Mouse (Mus musculus) liver, adult 2 months (tissue): ENCODE data around the gene Popdc3. TPM values are rescaled to one million over a fixed set of nuclear protein-coding genes. Genes with fewer than 3 reads are reported as not detected.

Experiments
- DNase-seq: peaks from one replicate; pipeline ENCODE4 v3.0.0-alpha.2; 2011; ENCODE audit warnings: low read depth, low spot score; ENCODE audit errors: extremely low read depth
- H3K27ac ChIP-seq: fragments of 200-500 bp; replicated peaks from 2 replicates; pipeline ENCODE4 v1.5.1; 2012; ENCODE audit warnings: low read depth, mild to moderate bottlenecking, control low read depth, inconsistent platforms, low read length; ENCODE audit not compliant: insufficient read depth
- H3K27me3 ChIP-seq: fragments of 200-500 bp; 2 replicates; pipeline ENCODE4 v1.6.1; 2012; ENCODE audit warnings: mild to moderate bottlenecking, moderate library complexity, low read length, inconsistent platforms; ENCODE audit not compliant: control insufficient read depth, insufficient read depth
- H3K36me3 ChIP-seq: fragments of 200-500 bp; 2 replicates; pipeline ENCODE4 v1.6.1; 2012; ENCODE audit warnings: low read length, inconsistent platforms; ENCODE audit not compliant: control insufficient read depth, insufficient read depth
- H3K4me1 ChIP-seq: fragments of 200-500 bp; 2 replicates; pipeline ENCODE4 v1.6.1; 2011; ENCODE audit warnings: low read length; ENCODE audit not compliant: control insufficient read depth, insufficient read depth
- H3K4me3 ChIP-seq: fragments of 200-500 bp; 2 replicates; pipeline ENCODE4 v1.5.1; 2011; ENCODE audit warnings: low read depth, mild to moderate bottlenecking, control low read depth, low read length, moderate library complexity; ENCODE audit not compliant: insufficient read depth
- H3K79me2 ChIP-seq: fragments of 200-500 bp; 2 replicates; pipeline ENCODE4 v1.6.1; 2012; ENCODE audit warnings: inconsistent platforms, mild to moderate bottlenecking, low read length, moderate library complexity; ENCODE audit not compliant: control insufficient read depth, insufficient read depth
- H3K9ac ChIP-seq: fragments of 200-500 bp; 2 replicates; pipeline ENCODE4 v1.6.1; 2012; ENCODE audit warnings: low read depth, mild to moderate bottlenecking, control low read depth, inconsistent platforms, low read length
- CTCF ChIP-seq: fragments of 200-500 bp; IDR thresholded peaks from 2 replicates; pipeline ENCODE4 v1.5.1; 2011; ENCODE audit warnings: low read depth, low read length, control low read depth
- POLR2A ChIP-seq: fragments of 200-500 bp; IDR thresholded peaks from 2 replicates; pipeline ENCODE4 v1.6.1; 2011; ENCODE audit warnings: low read length, control low read depth; ENCODE audit not compliant: insufficient read depth; ENCODE audit errors: extremely low read depth
- WGBS: fragments of 180-500 bp; shearing (Covaris S2); methylation state at CpG from one replicate; pipeline ENCODE4 v1.1.7; 2018; 5-methylcytosine and 5-hydroxymethylcytosine counted together
- polyA plus RNA-seq: library from polyadenylated mRNA; depleted of rRNA; stranded (reverse); fragments of >200 nt; gene quantifications from 2 replicates; pipeline ENCODE4 v1.2.3, GENCODE M21; 2012
- total RNA-seq: library from RNA; depleted of rRNA; stranded (reverse); fragments of >200 nt; gene quantifications from 2 replicates; pipeline ENCODE4 v1.2.3, GENCODE M21; 2014

Popdc3 gene
- total and polyA plus RNA-seq, 2 experiments: not detected

DNA sequence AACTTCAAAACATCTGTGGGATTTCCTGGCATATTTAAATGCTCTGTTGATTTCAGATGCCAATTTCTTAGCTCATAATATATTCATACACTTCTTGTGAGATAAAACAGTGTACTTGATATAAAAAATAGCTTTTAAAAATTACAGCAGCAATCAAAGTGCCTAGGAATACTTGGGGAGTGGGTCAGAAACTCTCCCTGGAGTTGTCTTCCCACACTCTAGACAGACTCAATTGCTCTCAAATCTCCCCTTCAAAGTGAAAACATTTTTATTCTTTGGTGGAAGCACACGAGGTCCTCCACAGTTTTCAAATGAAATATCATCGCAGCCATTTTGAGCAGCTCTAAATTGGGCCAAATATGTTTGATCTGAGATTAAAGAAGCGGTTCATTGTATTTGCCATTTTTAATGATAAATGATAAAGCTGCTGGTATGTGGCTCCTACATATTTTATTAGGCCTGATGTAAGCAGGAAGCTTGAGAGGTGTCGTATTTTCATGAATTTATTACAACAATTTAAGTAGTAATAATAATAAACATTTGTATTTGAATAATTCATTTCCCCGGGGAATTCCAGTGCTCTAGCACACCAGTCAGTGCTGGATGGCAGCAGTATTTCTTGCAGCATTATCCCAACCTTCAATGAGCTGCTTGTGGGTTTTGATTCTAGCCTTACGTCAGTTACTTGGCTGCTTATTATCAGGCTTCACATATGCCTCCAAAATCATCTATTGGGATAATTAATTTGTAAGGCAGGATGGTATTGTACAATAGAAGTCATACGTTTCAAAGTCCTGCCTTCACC is 150.5 kb downstream of the Popdc3 start:
- Histone ChIP-seq H3K79me2 (no peaks in the 10 kb centered on the region), H3K27me3 (no peaks in the 10 kb centered on the region), H3K36me3 (no peaks in the 10 kb centered on the region), H3K9ac (no peak overlapping the region), H3K4me1 (no peaks in the 10 kb centered on the region), H3K4me3 (no peak overlapping the region), H3K27ac (no peak overlapping the region)
- 84% methylated on average over 7 of the region's 7 CpGs for WGBS
- no peak for DNase-seq
- TF ChIP-seq POLR2A (no peak), CTCF (no peak)

DNA sequence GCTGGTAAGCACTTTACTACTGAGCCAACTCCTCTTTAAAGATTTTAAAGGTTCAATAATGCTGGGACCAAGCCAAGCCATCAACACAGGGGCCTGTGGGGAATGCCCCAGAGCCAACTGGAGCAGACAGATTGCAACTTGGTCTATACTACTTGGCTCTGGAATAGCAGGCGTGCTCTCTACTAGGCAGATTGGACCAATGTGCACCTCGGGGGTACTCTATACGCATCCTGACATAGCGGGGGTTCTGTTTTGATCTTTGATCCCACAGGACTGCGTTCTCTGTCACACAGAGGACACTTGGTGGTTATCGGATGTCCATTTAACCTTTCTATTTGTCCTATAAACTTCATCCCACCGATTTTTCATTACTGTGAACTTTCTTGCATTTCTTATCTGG is 157.0 kb downstream of the Popdc3 start:
- no peaks in the 10 kb centered on the region for H3K79me2 ChIP-seq
- no peak for DNase-seq
- H3K9ac ChIP-seq: no peak overlapping the region
- no peak overlapping the region for H3K27ac ChIP-seq
- 21% methylated on average over 7 of the region's 7 CpGs for WGBS
- no peak overlapping the region for H3K4me3 ChIP-seq
- H3K4me1 ChIP-seq: no peaks in the 10 kb centered on the region
- TF ChIP-seq CTCF (no peak), POLR2A (no peak)
- H3K36me3 ChIP-seq: no peaks in the 10 kb centered on the region
- H3K27me3 ChIP-seq: peaks cover 8% of the 10 kb centered on the region

DNA sequence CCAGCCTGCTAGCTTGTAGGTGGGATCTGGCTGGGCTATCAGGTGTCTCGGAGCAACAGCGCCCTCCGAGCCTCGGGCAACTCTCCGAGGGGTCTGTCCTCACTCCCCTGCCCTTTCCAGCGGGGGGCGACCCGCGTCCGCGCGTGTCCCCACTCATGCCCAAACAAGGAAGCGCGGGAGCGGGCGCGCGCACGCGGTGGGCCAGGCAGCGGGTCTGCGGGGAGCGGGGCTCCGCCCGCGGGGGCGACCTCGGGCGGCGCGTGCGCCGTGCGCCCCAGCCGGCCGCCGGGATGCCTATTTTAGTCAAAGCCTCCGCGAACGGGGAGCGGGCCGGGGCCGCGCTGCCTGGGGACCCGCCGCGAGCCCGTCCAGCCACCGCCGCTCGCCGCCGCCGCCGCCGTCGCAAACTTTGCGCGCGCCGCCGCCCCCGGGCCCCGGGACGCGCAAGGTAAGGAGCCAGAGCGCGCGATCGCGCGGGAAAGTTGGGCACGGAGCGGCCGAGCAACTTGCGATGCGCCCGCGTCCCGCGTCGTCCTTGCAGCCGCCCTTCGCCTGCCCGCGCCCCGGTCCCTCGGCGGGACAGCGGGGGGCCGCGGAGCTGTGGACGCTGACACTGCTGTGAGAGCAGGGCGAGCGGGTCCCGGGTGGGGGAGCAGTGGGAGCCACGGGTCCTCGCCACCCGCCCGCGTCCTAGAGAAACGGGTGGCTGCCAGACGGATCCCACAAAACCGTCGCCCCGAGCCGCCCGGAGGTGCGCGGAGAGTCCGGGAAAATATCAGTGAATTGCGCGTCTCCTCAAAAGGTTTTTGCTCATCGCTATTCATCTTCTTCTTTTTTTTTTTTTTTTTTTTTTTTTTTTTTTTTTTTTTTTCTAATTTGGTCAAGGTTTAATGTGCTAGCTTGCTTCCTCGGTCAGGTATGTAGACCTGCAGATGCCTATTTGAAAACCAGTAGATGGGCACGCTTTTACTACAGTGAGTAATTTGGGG is 157.8 kb downstream of the Popdc3 start, which contains the start of gene Bves:
TSS of gene Bves (plus strand) at position 339 of the 989 bp plus-strand sequence.
- Histone ChIP-seq H3K9ac (no peak within 1 kb of the TSS), H3K79me2 (no peaks in the 10 kb centered on the region), H3K27ac (no peak within 1 kb of the TSS), H3K4me1 (no peaks in the 10 kb centered on the region), H3K4me3 (peak within 1 kb of the TSS; percentile 33; the same call in 1 of the 2 replicates), H3K36me3 (no peaks in the 10 kb centered on the region), H3K27me3 (peaks cover 8% of the 10 kb centered on the region)
- no peak for DNase-seq
- TF ChIP-seq CTCF (no peak), POLR2A (no peak)
- 3% methylated on average over 89 of the region's 116 CpGs for WGBS

DNA sequence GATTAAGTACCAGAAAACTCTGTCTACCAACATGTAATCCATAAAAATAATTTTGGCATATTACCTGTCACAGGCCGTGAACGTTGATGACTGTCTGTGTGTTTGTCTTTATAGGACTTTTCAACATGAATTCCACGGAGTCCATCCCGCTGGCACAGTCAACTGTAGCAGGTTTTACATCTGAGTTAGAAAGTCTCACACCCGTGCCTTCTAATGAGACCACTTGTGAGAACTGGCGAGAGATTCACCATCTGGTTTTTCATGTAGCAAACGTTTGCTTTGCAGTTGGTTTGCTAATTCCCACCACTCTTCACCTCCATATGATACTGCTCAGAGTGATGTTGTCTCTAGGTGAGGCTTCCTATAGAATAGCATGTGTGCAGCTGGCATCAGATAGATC is 161.2 kb downstream of the Popdc3 start:
- no peak overlapping the region for H3K9ac ChIP-seq
- peaks cover 8% of the 10 kb centered on the region for H3K27me3 ChIP-seq
- WGBS: 81% methylated on average over 7 of the region's 7 CpGs
- H3K36me3 ChIP-seq: no peaks in the 10 kb centered on the region
- H3K4me3 ChIP-seq: no peak overlapping the region
- no peaks in the 10 kb centered on the region for H3K4me1 ChIP-seq
- H3K79me2 ChIP-seq: no peaks in the 10 kb centered on the region
- TF ChIP-seq CTCF (no peak), POLR2A (no peak)
- no peak overlapping the region for H3K27ac ChIP-seq
- DNase-seq: no peak

DNA sequence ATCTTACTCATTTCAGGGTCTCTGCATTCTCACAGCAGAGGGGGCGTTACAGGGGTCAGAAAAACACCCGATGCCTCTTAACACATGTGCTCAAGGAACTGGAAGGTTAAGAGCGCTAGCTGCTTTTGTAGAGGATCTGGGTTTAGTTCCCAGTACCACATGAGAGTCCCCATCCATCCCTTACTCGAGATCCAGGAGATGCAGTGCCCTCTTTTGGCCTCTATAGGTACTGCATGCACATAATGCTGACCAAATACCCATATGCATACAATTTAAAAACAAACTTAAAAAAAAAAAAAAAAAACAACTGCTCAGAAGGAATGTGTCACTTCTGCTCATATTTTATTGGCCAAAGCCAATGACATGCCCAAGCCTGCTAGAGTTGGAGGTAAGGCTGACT is 166.5 kb downstream of the Popdc3 start:
- TF ChIP-seq POLR2A: no peak
- TF ChIP-seq CTCF: 0 out of 2 replicates have a peak, but pooled peaks have one; percentile 6

More for the DNA sequence above, 166.5 kb downstream of the Popdc3 start:
- Histone ChIP-seq H3K9ac (no peak overlapping the region), H3K79me2 (no peaks in the 10 kb centered on the region), H3K27me3 (no peaks in the 10 kb centered on the region), H3K4me1 (0 out of 2 replicates have a peak, but pooled peaks cover 2% of the 10 kb centered on the region), H3K27ac (no peak overlapping the region), H3K36me3 (no peaks in the 10 kb centered on the region), H3K4me3 (no peak overlapping the region)
- no peak for DNase-seq
- 86% methylated on average over 4 of the region's 4 CpGs for WGBS
